Mouse (Mus musculus) hindbrain, embryonic 14.5 days (tissue): Measurements from ENCODE around the gene Wnt3a. TPM values are rescaled to one million over a fixed set of nuclear protein-coding genes. Genes with fewer than 3 reads are reported as not detected.

Experiments
- ATAC-seq: fragments of 200-750 bp; cut with Nextera tagmentation; 2 replicates; pipeline ENCODE4 v1.8.0; 2017; ENCODE audit warnings: moderate number of reproducible peaks, mild to moderate bottlenecking, moderate TSS enrichment, moderate library complexity; ENCODE audit not compliant: low FRiP score
- DNase-seq: peaks from one replicate; pipeline ENCODE4 v3.0.0-alpha.2; 2015; ENCODE audit warnings: low spot score
- H3K27ac ChIP-seq: fragments of 300-500 bp; sonication (generic); 2 replicates; pipeline ENCODE4 v1.5.1; 2014; ENCODE audit warnings: mild to moderate bottlenecking, moderate library complexity
- H3K27me3 ChIP-seq: fragments of 300-500 bp; sonication (generic); 2 replicates; pipeline ENCODE4 v1.6.1; 2014; ENCODE audit warnings: mild to moderate bottlenecking, low read length, mixed read lengths; ENCODE audit not compliant: control insufficient read depth, insufficient read depth
- H3K36me3 ChIP-seq: fragments of 300-500 bp; sonication (generic); replicated peaks from 2 replicates; pipeline ENCODE4 v1.6.1; 2014; ENCODE audit not compliant: control insufficient read depth, insufficient read depth
- H3K4me1 ChIP-seq: fragments of 300-500 bp; sonication (generic); replicated peaks from 2 replicates; pipeline ENCODE4 v1.6.1; 2014; ENCODE audit warnings: antibody characterized with exemption, low read length, mixed read lengths; ENCODE audit not compliant: control insufficient read depth, insufficient read depth
- H3K4me2 ChIP-seq: fragments of 300-500 bp; sonication (generic); replicated peaks from 2 replicates; pipeline ENCODE4 v1.6.1; 2014; ENCODE audit warnings: mild to moderate bottlenecking, moderate library complexity
- H3K4me3 ChIP-seq: fragments of 300-500 bp; sonication (generic); replicated peaks from 2 replicates; pipeline ENCODE4 v1.5.1; 2014; ENCODE audit warnings: mild to moderate bottlenecking, low read length
- H3K9ac ChIP-seq: fragments of 300-500 bp; sonication (generic); 2 replicates; pipeline ENCODE4 v1.6.1; 2014
- H3K9me3 ChIP-seq: fragments of 300-500 bp; sonication (generic); 2 replicates; pipeline ENCODE4 v1.6.1; 2016; ENCODE audit warnings: low read length; ENCODE audit not compliant: control insufficient read depth
- WGBS: fragments of 180-500 bp; shearing (Covaris S2); extraction: QIAGEN DNeasy Blood & Tissue Kit; methylation state at CpG from one replicate; pipeline ENCODE4 v1.1.7; 2014; 5-methylcytosine and 5-hydroxymethylcytosine counted together
- polyA plus RNA-seq: library from polyadenylated mRNA; unstranded; fragments of >200 nt; fragmentation: Nextera tagmentation; extraction: Ambion mirVana; gene quantifications from 2 replicates; pipeline ENCODE4 v1.2.1, GENCODE M21; 2014

Gene Wnt3a
- polyA plus RNA-seq, 1 experiment from 2014 or later: 0.43 TPM

GRCm38 (mm10) chr11:59259647-59260046 lies 30.9 kb downstream of the Wnt3a start:
- WGBS: 88% methylated on average over 7 of the region's 7 CpGs
- no peak overlapping the region for H3K4me3 ChIP-seq
- H3K27ac ChIP-seq: no peak overlapping the region
- H3K4me2 ChIP-seq: no peak overlapping the region
- H3K4me1 ChIP-seq: 0 out of 2 replicates have a peak, but pooled peaks cover 5% of the 10 kb centered on the region
- H3K27me3 ChIP-seq: peaks cover 21% of the 10 kb centered on the region
- H3K36me3 ChIP-seq: no peaks in the 10 kb centered on the region
- no peak overlapping the region for H3K9ac ChIP-seq
- no peak for ATAC-seq
- no peaks in the 10 kb centered on the region for H3K9me3 ChIP-seq
- no peak for DNase-seq

GRCm38 (mm10) chr11:59248101-59248500 lies 42.5 kb downstream of the Wnt3a start:
- Histone ChIP-seq H3K4me2 (no peak overlapping the region), H3K4me1 (no peaks in the 10 kb centered on the region), H3K36me3 (no peaks in the 10 kb centered on the region), H3K9ac (no peak overlapping the region), H3K4me3 (no peak overlapping the region), H3K27me3 (no peaks in the 10 kb centered on the region), H3K9me3 (no peaks in the 10 kb centered on the region), H3K27ac (no peak overlapping the region)
- 82% methylated on average over 10 of the region's 10 CpGs for WGBS
- DNase-seq (no peak), ATAC-seq (no peak)

GRCm38 (mm10) chr11:59243856-59244255 lies 46.7 kb downstream of the Wnt3a start:
- no peaks in the 10 kb centered on the region for H3K27me3 ChIP-seq
- DNase-seq (no peak), ATAC-seq (no peak)
- H3K36me3 ChIP-seq: no peaks in the 10 kb centered on the region
- no peak overlapping the region for H3K9ac ChIP-seq
- no peak overlapping the region for H3K4me2 ChIP-seq
- H3K9me3 ChIP-seq: no peaks in the 10 kb centered on the region
- no peak overlapping the region for H3K4me3 ChIP-seq
- H3K27ac ChIP-seq: no peak overlapping the region
- peaks cover 6% of the 10 kb centered on the region for H3K4me1 ChIP-seq
- 49% methylated on average over 6 of the region's 6 CpGs for WGBS

GRCm38 (mm10) chr11:59241841-59242240 lies 48.7 kb downstream of the Wnt3a start:
- no peak for DNase-seq
- H3K9me3 ChIP-seq: no peaks in the 10 kb centered on the region
- ATAC-seq: no peak
- H3K27ac ChIP-seq: no peak overlapping the region
- H3K4me2 ChIP-seq: no peak overlapping the region
- no peak overlapping the region for H3K9ac ChIP-seq
- no peak overlapping the region for H3K4me3 ChIP-seq
- no peaks in the 10 kb centered on the region for H3K27me3 ChIP-seq
- peaks cover 9% of the 10 kb centered on the region for H3K4me1 ChIP-seq
- 35% methylated on average over 3 of the region's 3 CpGs for WGBS
- no peaks in the 10 kb centered on the region for H3K36me3 ChIP-seq

- no peaks in the 10 kb centered on the region for H3K27me3 ChIP-seq
- WGBS: 80% methylated on average over 4 of the region's 4 CpGs
- H3K9me3 ChIP-seq: no peaks in the 10 kb centered on the region
Observed at GRCm38 (mm10) chr11:59239796-59240195, 50.8 kb downstream of the Wnt3a start.

GRCm38 (mm10) chr11:59239428-59239785 lies 51.1 kb downstream of the Wnt3a start:
- Histone ChIP-seq H3K4me1 (peaks cover 9% of the 10 kb centered on the region), H3K27ac (no peak overlapping the region), H3K9ac (no peak overlapping the region; the same call in 1 of the 2 replicates), H3K4me3 (no peak overlapping the region), H3K27me3 (no peaks in the 10 kb centered on the region), H3K9me3 (no peaks in the 10 kb centered on the region), H3K36me3 (no peaks in the 10 kb centered on the region), H3K4me2 (no peak overlapping the region)
- WGBS: 61% methylated on average over 4 of the region's 4 CpGs
- DNase-seq (no peak), ATAC-seq (no peak)

More at GRCm38 (mm10) chr11:59239796-59240195, 50.8 kb downstream of the Wnt3a start:
- no peak for ATAC-seq
- Histone ChIP-seq H3K9ac (no peak overlapping the region), H3K27ac (no peak overlapping the region), H3K4me3 (no peak overlapping the region), H3K4me2 (no peak overlapping the region), H3K36me3 (no peaks in the 10 kb centered on the region), H3K4me1 (peaks cover 9% of the 10 kb centered on the region)
- no peak for DNase-seq

GRCm38 (mm10) chr11:59238525-59239427 lies 51.8 kb downstream of the Wnt3a start:
- H3K27ac ChIP-seq: no peak overlapping the region
- ATAC-seq: peak; percentile 69; the same call in 1 of the 2 replicates
- 6% methylated on average over 14 of the region's 15 CpGs for WGBS
- no peaks in the 10 kb centered on the region for H3K9me3 ChIP-seq
- no peaks in the 10 kb centered on the region for H3K36me3 ChIP-seq
- H3K4me2 ChIP-seq: no peak overlapping the region
- peaks cover 9% of the 10 kb centered on the region for H3K4me1 ChIP-seq
- no peak overlapping the region for H3K4me3 ChIP-seq
- H3K9ac ChIP-seq: no peak overlapping the region; the same call in 1 of the 2 replicates
- no peaks in the 10 kb centered on the region for H3K27me3 ChIP-seq
- peak; percentile 55 for DNase-seq

- no peak for DNase-seq
- Histone ChIP-seq H3K27me3 (no peaks in the 10 kb centered on the region), H3K4me1 (peaks cover 5% of the 10 kb centered on the region), H3K9ac (no peak overlapping the region), H3K4me3 (no peak overlapping the region), H3K27ac (no peak overlapping the region), H3K9me3 (no peaks in the 10 kb centered on the region), H3K4me2 (no peak overlapping the region), H3K36me3 (no peaks in the 10 kb centered on the region)
- no peak for ATAC-seq
- 64% methylated on average over 2 of the region's 2 CpGs for WGBS
Observed at GRCm38 (mm10) chr11:59232797-59233196, 57.8 kb downstream of the Wnt3a start.

- Histone ChIP-seq H3K9ac (no peak overlapping the region), H3K27me3 (no peaks in the 10 kb centered on the region)
- ATAC-seq: no peak
Observed at GRCm38 (mm10) chr11:59230144-59230760, 60.3 kb downstream of the Wnt3a start.

More at GRCm38 (mm10) chr11:59230144-59230760, 60.3 kb downstream of the Wnt3a start:
- peaks cover 23% of the 10 kb centered on the region for H3K4me1 ChIP-seq
- no peak overlapping the region for H3K4me3 ChIP-seq
- H3K27ac ChIP-seq: no peak overlapping the region
- no peak overlapping the region for H3K4me2 ChIP-seq
- no peaks in the 10 kb centered on the region for H3K36me3 ChIP-seq
- H3K9me3 ChIP-seq: no peaks in the 10 kb centered on the region
- WGBS: 15% methylated on average over 7 of the region's 7 CpGs
- peak; percentile 62 for DNase-seq
